In genomic region chr17:58820588-58821195, GRCm38 (mm10) we compare ENCODE assay signal across 9 mouse cellular contexts.
DNase-seq lines count a peak whose midpoint lies in the region; ATAC-seq lines count a peak whose summit lies in the region.
"Had no signal": no experiment of that assay in that cellular context is flagged by ENCODE, and none has a peak within 500 bp of the region (broad histone marks: within the 10 kb centered on the region; RNA-seq: fewer than 3 reads in every experiment).

No protein-coding gene starts in this region.

- DNase-seq in hindbrain, embryonic 14.5 days (ENCODE audit: low spot score) = peak; percentile 67
- peak; percentile 29 for DNase-seq in Muller cell, postnatal 12 days (ENCODE audit: inconsistent ontology term)
- no peak for DNase-seq in urinary bladder, postnatal 36 days (ENCODE audit: low spot score in 2 of 2)
- no peak for DNase-seq in cerebellum, postnatal 25 days
- no peak for DNase-seq in lung, postnatal 25 days (ENCODE audit: low spot score)

- no peak overlapping the region for H3K27ac ChIP-seq in hindbrain, embryonic 14.5 days
- H3K27ac ChIP-seq in hindbrain, embryonic 12.5 days = no peak overlapping the region
- no peak overlapping the region for H3K27ac ChIP-seq in forebrain, embryonic 13.5 days
- H3K27ac ChIP-seq in midbrain, embryonic 15.5 days = no peak overlapping the region

- no peaks in the 10 kb centered on the region for H3K9me3 ChIP-seq in hindbrain, embryonic 14.5 days (ENCODE audit: control insufficient read depth, low read length)
- no peaks in the 10 kb centered on the region for H3K9me3 ChIP-seq in hindbrain, embryonic 12.5 days (replicated peaks)
- H3K9me3 ChIP-seq in forebrain, embryonic 13.5 days (replicated peaks) = no peaks in the 10 kb centered on the region
- no peaks in the 10 kb centered on the region for H3K9me3 ChIP-seq in midbrain, embryonic 15.5 days

- H3K4me1 ChIP-seq in hindbrain, embryonic 14.5 days (replicated peaks; ENCODE audit: control insufficient read depth, insufficient read depth, low read length) = no peaks in the 10 kb centered on the region
- no peaks in the 10 kb centered on the region for H3K4me1 ChIP-seq in hindbrain, embryonic 12.5 days
- H3K4me1 ChIP-seq in forebrain, embryonic 13.5 days = no peaks in the 10 kb centered on the region
- H3K4me1 ChIP-seq in midbrain, embryonic 15.5 days = no peaks in the 10 kb centered on the region

- no peak for ATAC-seq in hindbrain, embryonic 14.5 days (ENCODE audit: low FRiP score)
- ATAC-seq in hindbrain, embryonic 12.5 days (ENCODE audit: low FRiP score) = no peak
- ATAC-seq in forebrain, embryonic 13.5 days = 0 out of 2 replicates have a peak, but pooled peaks have one; percentile 58
- peak; percentile 86; the same call in 1 of the 2 replicates for ATAC-seq in midbrain, embryonic 15.5 days (replicated peaks)

- H3K36me3 ChIP-seq in hindbrain, embryonic 14.5 days (replicated peaks; ENCODE audit: control insufficient read depth, insufficient read depth) = no peaks in the 10 kb centered on the region
- no peaks in the 10 kb centered on the region for H3K36me3 ChIP-seq in hindbrain, embryonic 12.5 days
- no peaks in the 10 kb centered on the region for H3K36me3 ChIP-seq in forebrain, embryonic 13.5 days (ENCODE audit: poor library complexity, severe bottlenecking)
- H3K36me3 ChIP-seq in midbrain, embryonic 15.5 days (replicated peaks) = no peaks in the 10 kb centered on the region

- H3K27me3 ChIP-seq in hindbrain, embryonic 14.5 days (ENCODE audit: control insufficient read depth, insufficient read depth, low read length) = no peaks in the 10 kb centered on the region
- no peaks in the 10 kb centered on the region for H3K27me3 ChIP-seq in hindbrain, embryonic 12.5 days
- H3K27me3 ChIP-seq in forebrain, embryonic 13.5 days = no peaks in the 10 kb centered on the region
- H3K27me3 ChIP-seq in midbrain, embryonic 15.5 days (replicated peaks) = no peaks in the 10 kb centered on the region

- H3K9ac ChIP-seq in hindbrain, embryonic 14.5 days = no peak overlapping the region
- H3K9ac ChIP-seq in hindbrain, embryonic 12.5 days = no peak overlapping the region
- H3K9ac ChIP-seq in forebrain, embryonic 13.5 days = no peak overlapping the region
- H3K9ac ChIP-seq in midbrain, embryonic 15.5 days = no peak overlapping the region

- WGBS in hindbrain, embryonic 14.5 days = 57% methylated on average over 4 of the region's 4 CpGs
- 63% methylated on average over 4 of the region's 4 CpGs for WGBS in hindbrain, embryonic 12.5 days
- 22% methylated on average over 4 of the region's 4 CpGs for WGBS in forebrain, embryonic 13.5 days
- WGBS in midbrain, embryonic 15.5 days = 12% methylated on average over 4 of the region's 4 CpGs

- no peak overlapping the region for H3K4me3 ChIP-seq in hindbrain, embryonic 14.5 days (replicated peaks; ENCODE audit: low read length)
- no peak overlapping the region for H3K4me3 ChIP-seq in hindbrain, embryonic 12.5 days
- no peak overlapping the region for H3K4me3 ChIP-seq in forebrain, embryonic 13.5 days
- no peak overlapping the region for H3K4me3 ChIP-seq in midbrain, embryonic 15.5 days
- H3K4me3 ChIP-seq: myocyte had no signal

- no peak overlapping the region for H3K4me2 ChIP-seq in hindbrain, embryonic 14.5 days (replicated peaks)
- no peak overlapping the region for H3K4me2 ChIP-seq in hindbrain, embryonic 12.5 days (replicated peaks)
- no peak overlapping the region for H3K4me2 ChIP-seq in forebrain, embryonic 13.5 days
- H3K4me2 ChIP-seq in midbrain, embryonic 15.5 days = no peak overlapping the region

Comparison
In these comparisons a context has a peak if more than half of its experiments do, and no peak if none do; other contexts are left out.
1. ATAC-seq: peak in forebrain, embryonic 13.5 days (single experiment) and midbrain, embryonic 15.5 days (single experiment); none in hindbrain, embryonic 14.5 days (single experiment) and hindbrain, embryonic 12.5 days (single experiment).
2. DNase-seq: peak in hindbrain, embryonic 14.5 days (single experiment) and Muller cell, postnatal 12 days (single experiment); none in urinary bladder, postnatal 36 days (0 of 2), cerebellum, postnatal 25 days (0 of 2) and lung, postnatal 25 days (single experiment).